Mouse (Mus musculus) erythroblast, embryonic 14.5 days (primary cell): ENCODE measurements around the gene Cmtm2a. TPM values are rescaled to one million over a fixed set of nuclear protein-coding genes. Genes with fewer than 3 reads are reported as not detected.
"Not testable (repeated sequence)": the region's sequence is repeated elsewhere in the genome, so short reads cannot be mapped to it uniquely, and the experiment has no call there.

ENCODE experiments used
- H3K27me3 ChIP-seq: 2 replicates; pipeline ENCODE4 v1.6.1; 2012; ENCODE audit warnings: inconsistent platforms; ENCODE audit not compliant: control insufficient read depth
- H3K36me3 ChIP-seq: 2 replicates; pipeline ENCODE4 v1.6.1; 2012; ENCODE audit warnings: mild to moderate bottlenecking, inconsistent platforms; ENCODE audit not compliant: control insufficient read depth
- H3K4me1 ChIP-seq: 2 replicates; pipeline ENCODE4 v1.6.1; 2012; ENCODE audit warnings: inconsistent platforms; ENCODE audit not compliant: control insufficient read depth
- H3K4me3 ChIP-seq: replicated peaks from 2 replicates; pipeline ENCODE3; 2012; ENCODE audit warnings: moderate library complexity, mild to moderate bottlenecking, inconsistent platforms
- H3K9me3 ChIP-seq: 2 replicates; pipeline ENCODE4 v1.6.1; 2012; ENCODE audit warnings: low read length, inconsistent platforms, mixed read lengths; ENCODE audit not compliant: control insufficient read depth
- GATA1 ChIP-seq: IDR thresholded peaks from 2 replicates; pipeline ENCODE4 v1.6.1; 2012; ENCODE audit warnings: low read length, inconsistent platforms, mixed read lengths
- TAL1 ChIP-seq: IDR thresholded peaks from 3 replicates; pipeline ENCODE4 v1.6.1; 2012; ENCODE audit warnings: low read length, inconsistent platforms, mixed read lengths
- polyA plus RNA-seq: library from polyadenylated mRNA; stranded (reverse); fragments of >175 nt; gene quantifications from 2 replicates; pipeline ENCODE4 v1.2.3, GENCODE M21; 2012

Gene Cmtm2a
- not detected in 2 replicates for polyA plus RNA-seq

- H3K9me3 ChIP-seq, H3K36me3 ChIP-seq, H3K4me1 ChIP-seq, H3K4me3 ChIP-seq, H3K27me3 ChIP-seq: not testable (repeated sequence)
Measured at GRCm38 (mm10) chr8:104293081-104293480, at the start of gene Cmtm2a. Gene Cmtm2a (minus strand): TSS chr8:104293181.

GRCm38 (mm10) chr8:104342426-104342825, 49.4 kb upstream of the Cmtm2a start:
- H3K4me1 ChIP-seq: peaks cover 15% of the 10 kb centered on the region
- H3K36me3 ChIP-seq: no peaks in the 10 kb centered on the region
- no peak overlapping the region for H3K4me3 ChIP-seq
- H3K9me3 ChIP-seq: no peaks in the 10 kb centered on the region
- no peak for TF ChIP-seq GATA1
- no peak for TF ChIP-seq TAL1
- peaks cover 28% of the 10 kb centered on the region for H3K27me3 ChIP-seq

GRCm38 (mm10) chr8:104341678-104342077, 48.7 kb upstream of the Cmtm2a start:
- Histone ChIP-seq H3K9me3 (no peaks in the 10 kb centered on the region), H3K36me3 (no peaks in the 10 kb centered on the region), H3K4me1 (peaks cover 15% of the 10 kb centered on the region), H3K27me3 (peaks cover 28% of the 10 kb centered on the region), H3K4me3 (no peak overlapping the region)
- TF ChIP-seq TAL1 (no peak), GATA1 (no peak)

- TF ChIP-seq GATA1 (no peak), TAL1 (no peak)
- Histone ChIP-seq H3K9me3 (no peaks in the 10 kb centered on the region), H3K27me3 (peaks cover 28% of the 10 kb centered on the region), H3K4me3 (peak overlapping the region; percentile 57), H3K36me3 (no peaks in the 10 kb centered on the region), H3K4me1 (peaks cover 15% of the 10 kb centered on the region)
Measured at GRCm38 (mm10) chr8:104341106-104341561, 48.2 kb upstream of the Cmtm2a start.

GRCm38 (mm10) chr8:104340233-104341105, 47.5 kb upstream of the Cmtm2a start:
- TF ChIP-seq TAL1 (no peak), GATA1 (no peak)
- no peaks in the 10 kb centered on the region for H3K36me3 ChIP-seq
- H3K4me1 ChIP-seq: peaks cover 15% of the 10 kb centered on the region
- no peaks in the 10 kb centered on the region for H3K9me3 ChIP-seq
- H3K4me3 ChIP-seq: peak overlapping the region; percentile 57
- H3K27me3 ChIP-seq: peaks cover 28% of the 10 kb centered on the region

- no peaks in the 10 kb centered on the region for H3K36me3 ChIP-seq
- TF ChIP-seq TAL1 (no peak), GATA1 (no peak)
- peak overlapping the region; percentile 57 for H3K4me3 ChIP-seq
- peaks cover 28% of the 10 kb centered on the region for H3K27me3 ChIP-seq
- peaks cover 15% of the 10 kb centered on the region for H3K4me1 ChIP-seq
- H3K9me3 ChIP-seq: no peaks in the 10 kb centered on the region
Measured at GRCm38 (mm10) chr8:104339983-104340232, 46.9 kb upstream of the Cmtm2a start.

GRCm38 (mm10) chr8:104339229-104339982, 46.4 kb upstream of the Cmtm2a start, which contains the start of gene Cmtm3:
Gene Cmtm3 (plus strand): TSS chr8:104339410.
- Histone ChIP-seq H3K4me1 (peaks cover 15% of the 10 kb centered on the region), H3K9me3 (no peaks in the 10 kb centered on the region), H3K4me3 (peak within 1 kb of the TSS; percentile 57), H3K36me3 (no peaks in the 10 kb centered on the region), H3K27me3 (peaks cover 28% of the 10 kb centered on the region)
- TF ChIP-seq GATA1: no peak
- TF ChIP-seq TAL1: no peak

- Histone ChIP-seq H3K36me3 (no peaks in the 10 kb centered on the region), H3K4me1 (peaks cover 30% of the 10 kb centered on the region), H3K4me3 (no peak overlapping the region), H3K9me3 (no peaks in the 10 kb centered on the region), H3K27me3 (peaks cover 28% of the 10 kb centered on the region)
- TF ChIP-seq GATA1 (no peak), TAL1 (no peak)
Measured at GRCm38 (mm10) chr8:104337890-104338289, 44.9 kb upstream of the Cmtm2a start.

- no peaks in the 10 kb centered on the region for H3K36me3 ChIP-seq
- H3K9me3 ChIP-seq: no peaks in the 10 kb centered on the region
- H3K4me1 ChIP-seq: peaks cover 32% of the 10 kb centered on the region
- H3K4me3 ChIP-seq: no peak overlapping the region
- no peak for TF ChIP-seq GATA1
- TF ChIP-seq TAL1: no peak
- H3K27me3 ChIP-seq: peaks cover 24% of the 10 kb centered on the region
Measured at GRCm38 (mm10) chr8:104336806-104337205, 43.8 kb upstream of the Cmtm2a start.
